Mouse (Mus musculus): ENCODE measurements around the gene Slc17a4.
A peak's percentile ranks its signal among the peaks of the same experiment; 100 is the strongest.

DNA sequence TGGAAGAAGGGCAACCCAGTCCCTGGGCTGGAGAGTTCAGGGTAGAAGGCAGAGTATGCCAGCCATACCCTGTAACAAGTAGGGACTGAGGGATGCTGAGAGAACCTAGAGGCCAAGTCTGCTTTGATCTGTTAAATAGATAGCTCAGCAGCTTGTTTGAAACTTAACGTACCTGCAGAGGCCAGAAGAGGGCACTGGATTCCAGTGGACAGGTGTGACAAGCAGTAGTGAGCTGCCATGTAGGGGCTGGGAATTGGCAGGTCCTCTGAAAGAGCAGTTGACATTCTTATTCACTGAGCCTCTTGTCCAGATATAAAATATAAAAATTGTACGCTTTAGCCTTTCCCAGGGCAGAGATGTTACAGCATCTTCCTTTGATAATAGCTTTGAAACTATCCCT is 28.1 kb upstream of the Slc17a4 start:
- TF ChIP-seq ZNF384 (IDR thresholded peaks at IDR 0.05; ENCODE audit: low read depth, low read length), result no peak
- TF ChIP-seq MYC (IDR thresholded peaks at IDR 0.05; ENCODE audit: low read depth, low read length), result no peak
- TF ChIP-seq CTCF (IDR thresholded peaks at IDR 0.05 in 2 of 3, conservative IDR thresholded peaks at IDR 0.05 in 1 of 3; ENCODE audit: control insufficient read depth in 1 of 3, insufficient read depth in 1 of 3, low read depth in 2 of 3, low read length in 3 of 3, poor library complexity in 1 of 3, severe bottlenecking in 1 of 3), result peak in 1 of 3 experiments; percentile 16; a peak in 1 of 6 replicates
- no peak for TF ChIP-seq GABPA (IDR thresholded peaks at IDR 0.05; ENCODE audit: low read depth, low read length)
- no peak for TF ChIP-seq GATA1 (IDR thresholded peaks at IDR 0.05; ENCODE audit: low read depth, low read length)
- no peak for TF ChIP-seq MEF2A (IDR thresholded peaks at IDR 0.05; ENCODE audit: extremely low read depth, insufficient replicate concordance, low read depth, low read length, poor library complexity, severe bottlenecking)
- no peak for TF ChIP-seq HCFC1 (IDR thresholded peaks at IDR 0.05; ENCODE audit: low read depth, low read length)
- no peak for TF ChIP-seq MAFK (IDR thresholded peaks at IDR 0.05; ENCODE audit: borderline replicate concordance, low read depth, low read length)
- no peak for TF ChIP-seq USF2 (IDR thresholded peaks at IDR 0.05; ENCODE audit: borderline replicate concordance in 1 of 2, insufficient read depth in 1 of 2, low read depth in 1 of 2, low read length in 2 of 2)
- no peak for TF ChIP-seq TCF12 (IDR thresholded peaks at IDR 0.05; ENCODE audit: low read depth, low read length)
- TF ChIP-seq TAL1 (IDR thresholded peaks at IDR 0.05; ENCODE audit: low read length), result no peak
- TF ChIP-seq POLR2A (IDR thresholded peaks at IDR 0.05; ENCODE audit: control insufficient read depth in 1 of 2, insufficient read depth in 1 of 2, low read depth in 1 of 2, low read length in 2 of 2, poor library complexity in 1 of 2), result no peak
- no peak for TF ChIP-seq KAT2A (conservative IDR thresholded peaks at IDR 0.05; ENCODE audit: low read depth, low read length)

Measured in MEL (cell line).